Comparison of ENCODE assay signal across 19 mouse cellular contexts in the genomic region with DNA sequence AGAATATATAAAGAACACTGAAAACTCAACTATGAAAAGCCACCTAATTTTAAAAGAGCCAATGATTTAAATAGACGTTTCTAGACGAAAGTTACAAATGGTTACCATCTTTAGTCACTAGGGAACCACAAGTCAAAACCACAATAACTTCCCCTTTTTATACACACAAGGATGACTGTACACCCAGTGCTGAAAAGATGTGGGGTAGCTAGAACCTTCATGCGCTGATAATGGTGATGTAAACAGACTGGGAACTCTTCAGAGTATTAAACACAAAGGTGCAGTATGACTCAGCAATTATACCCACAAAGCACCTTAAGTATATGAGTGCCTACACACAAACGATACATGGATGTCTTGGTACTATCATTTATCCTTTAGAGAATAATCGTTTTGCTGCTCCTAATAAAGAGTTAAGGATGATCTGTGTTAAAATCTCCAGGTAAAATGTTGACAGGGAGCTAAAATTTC. TPM values are rescaled to one million over a fixed set of nuclear protein-coding genes. Genes with fewer than 3 reads are reported as not detected.
DNase-seq lines count a peak whose midpoint lies in the region; ATAC-seq and TF ChIP-seq lines count a peak whose summit lies in the region.
"Had no signal": no experiment of that assay in that cellular context is flagged by ENCODE, and none has a peak within 500 bp of the region (broad histone marks: within the 10 kb centered on the region; RNA-seq: fewer than 3 reads in every experiment).

No protein-coding gene starts in this region.

- no peak for ATAC-seq in embryonic facial prominence, embryonic 14.5 days (ENCODE audit: low read depth)
- peak; percentile 95 to 98 for ATAC-seq in hematopoietic stem cell, adult 5-6 weeks (replicated peaks in 1 of 2; ENCODE audit: insufficient read depth in 1 of 2, low FRiP score in 2 of 2, low TSS enrichment in 1 of 2, low read depth in 1 of 2, poor library complexity in 2 of 2, severe bottlenecking in 2 of 2)
- ATAC-seq in neutrophil, adult 5-6 weeks (ENCODE audit: extremely low read depth, insufficient number of reproducible peaks, low FRiP score, poor library complexity, severe bottlenecking): peak; percentile 98

- peaks cover 3% of the 10 kb centered on the region; the same call in 1 of the 2 replicates for H3K36me3 ChIP-seq in embryonic facial prominence, embryonic 14.5 days (ENCODE audit: control insufficient read depth, insufficient read depth, low read length)
- H3K36me3 ChIP-seq in embryonic facial prominence, embryonic 10.5 days (replicated peaks): no peaks in the 10 kb centered on the region
- peaks cover 0 to 16% of the 10 kb centered on the region in 2 experiments for H3K36me3 ChIP-seq in CH12.LX (replicated peaks in 1 of 2; ENCODE audit: control insufficient read depth in 1 of 2, insufficient read depth in 1 of 2, low read length in 1 of 2)
- H3K36me3 ChIP-seq: embryonic facial prominence, embryonic 12.5 days; forebrain, embryonic 10.5 days had no signal

- in situ Hi-C loops in CH12.LX (cut with MboI; ENCODE audit: low pct_ligation_motif_present, low pct_unique_long_range_greater_than_20kb, low sequenced_read_pairs): loop anchor here (25.0 kb wide), 1 partner anchor 259 kb away; a partner anchor contains a TSS

- no peaks in the 10 kb centered on the region for H3K4me1 ChIP-seq in embryonic facial prominence, embryonic 14.5 days (ENCODE audit: control insufficient read depth, insufficient read depth, low read length)
- H3K4me1 ChIP-seq in embryonic facial prominence, embryonic 10.5 days: no peaks in the 10 kb centered on the region
- peaks cover 0 to 23% of the 10 kb centered on the region in 2 experiments; a peak in 2 of 4 replicates for H3K4me1 ChIP-seq in CH12.LX (ENCODE audit: control insufficient read depth in 1 of 2, insufficient read depth in 2 of 2)
- H3K4me1 ChIP-seq: embryonic facial prominence, embryonic 12.5 days; forebrain, embryonic 10.5 days had no signal

- H3K9me3 ChIP-seq in embryonic facial prominence, embryonic 14.5 days (ENCODE audit: control insufficient read depth, low read length): no peaks in the 10 kb centered on the region
- H3K9me3 ChIP-seq in embryonic facial prominence, embryonic 10.5 days: no peaks in the 10 kb centered on the region
- no peaks in the 10 kb centered on the region for H3K9me3 ChIP-seq in CH12.LX (replicated peaks; ENCODE audit: low read length)
- H3K9me3 ChIP-seq: embryonic facial prominence, embryonic 12.5 days; forebrain, embryonic 10.5 days had no signal

- TF ChIP-seq RAD21 in CH12.LX (IDR thresholded peaks at IDR 0.05; ENCODE audit: low read depth, low read length): no peak; the same call in none of the 2 replicates

- intact Hi-C loops in left cerebral cortex, postnatal 10 days (cut with DNase I): no loop called here
- intact Hi-C loops in left cerebral cortex, postnatal 14 days (cut with DNase I): no loop called here

- H3K27ac ChIP-seq in embryonic facial prominence, embryonic 14.5 days (replicated peaks; ENCODE audit: low read depth, low read length): no peak overlapping the region
- no peak overlapping the region for H3K27ac ChIP-seq in embryonic facial prominence, embryonic 10.5 days (replicated peaks)
- H3K27ac ChIP-seq in CH12.LX (ENCODE audit: insufficient read depth, low read depth): no peak overlapping the region
- H3K27ac ChIP-seq: embryonic facial prominence, embryonic 12.5 days; forebrain, embryonic 10.5 days; hindbrain, embryonic 14.5 days; layer of hippocampus, adult 2 months; left cerebral cortex, adult 2 months had no signal

- H3K4me2 ChIP-seq in embryonic facial prominence, embryonic 14.5 days (ENCODE audit: low read depth, low read length): no peak overlapping the region
- H3K4me2 ChIP-seq in CH12.LX (ENCODE audit: insufficient read depth, low read depth, poor library complexity, severe bottlenecking): peak overlapping the region; percentile 29; the same call in 1 of the 2 replicates
- H3K4me2 ChIP-seq: embryonic facial prominence, embryonic 12.5 days; hindbrain, embryonic 14.5 days; lung, embryonic 14.5 days had no signal

- TF ChIP-seq POLR2A in CH12.LX (IDR thresholded peaks at IDR 0.05; ENCODE audit: low read depth, low read length): no peak

- no peak overlapping the region for H3K4me3 ChIP-seq in embryonic facial prominence, embryonic 14.5 days (ENCODE audit: low read depth, low read length)
- H3K4me3 ChIP-seq in embryonic facial prominence, embryonic 10.5 days: no peak overlapping the region
- H3K4me3 ChIP-seq in CH12.LX (replicated peaks in 1 of 3; ENCODE audit: low read depth in 2 of 3, low read length in 2 of 3, poor library complexity in 1 of 3): no peak overlapping the region
- H3K4me3 ChIP-seq: embryonic facial prominence, embryonic 12.5 days; forebrain, embryonic 10.5 days; layer of hippocampus, adult 2 months; left cerebral cortex, adult 2 months had no signal

- TF ChIP-seq EP300 in CH12.LX (IDR thresholded peaks at IDR 0.05; ENCODE audit: low read length): peak; percentile 96

- no peaks in the 10 kb centered on the region for H3K79me2 ChIP-seq in CH12.LX (replicated peaks; ENCODE audit: control insufficient read depth, extremely low read depth, insufficient read depth, poor library complexity, severe bottlenecking)

- no peak overlapping the region for H3K9ac ChIP-seq in embryonic facial prominence, embryonic 14.5 days (ENCODE audit: low read depth, low read length)
- H3K9ac ChIP-seq in CH12.LX (ENCODE audit: insufficient read depth, low read depth): no peak overlapping the region
- H3K9ac ChIP-seq: embryonic facial prominence, embryonic 12.5 days; hindbrain, embryonic 14.5 days; lung, embryonic 14.5 days had no signal

- no peak for TF ChIP-seq CTCF in CH12.LX (conservative IDR thresholded peaks at IDR 0.05 in 1 of 2, IDR thresholded peaks at IDR 0.05 in 1 of 2; ENCODE audit: low read depth in 2 of 2, low read length in 2 of 2)

- peak; percentile 3 for DNase-seq in embryonic facial prominence, embryonic 14.5 days (ENCODE audit: low spot score)
- no peak for DNase-seq in embryonic facial prominence, embryonic 10.5 days (ENCODE audit: low spot score)
- DNase-seq in CH12.LX (ENCODE audit: extremely low read depth): peak; percentile 94
- no peak for DNase-seq in kidney, adult 8-10 months
- DNase-seq in left cerebral cortex, postnatal 10 days (ENCODE audit: extremely low spot score in 1 of 2, low spot score in 2 of 2): no peak
- DNase-seq in left cerebral cortex, postnatal 14 days (ENCODE audit: low spot score in 2 of 2): no peak
- DNase-seq: adrenal gland, postnatal 10 days; cerebellum, postnatal 14 days; liver; lung, embryonic 14.5 days; thymus, adult 2 months had no signal

- WGBS in embryonic facial prominence, embryonic 14.5 days: 84% methylated on average over 5 of the region's 5 CpGs
- WGBS in embryonic facial prominence, embryonic 10.5 days: 90% methylated on average over 5 of the region's 5 CpGs

- dilution Hi-C loops in CH12.LX (cut with MboI; ENCODE audit: extremely low pct_ligation_motif_present, extremely low pct_unique_long_range_greater_than_20kb, low sequenced_read_pairs): no loop called here

- H3K27me3 ChIP-seq in embryonic facial prominence, embryonic 14.5 days (replicated peaks; ENCODE audit: control insufficient read depth, insufficient read depth, low read length): no peaks in the 10 kb centered on the region
- no peaks in the 10 kb centered on the region for H3K27me3 ChIP-seq in embryonic facial prominence, embryonic 10.5 days (replicated peaks; ENCODE audit: low read depth, poor library complexity, severe bottlenecking)
- H3K27me3 ChIP-seq in CH12.LX (replicated peaks): no peaks in the 10 kb centered on the region
- H3K27me3 ChIP-seq: embryonic facial prominence, embryonic 12.5 days had no signal

TF ChIP-seq in CH12.LX, 34 proteins besides CTCF, POLR2A, EP300 and RAD21 (continues in another document):
- TF ChIP-seq POLR2AphosphoS2 (IDR thresholded peaks at IDR 0.05; ENCODE audit: low read depth, low read length): no peak
- peak; percentile 93 for TF ChIP-seq ETS1 (conservative IDR thresholded peaks at IDR 0.05; ENCODE audit: low read depth, low read length)
- peak; percentile 27; the same call in 1 of the 2 replicates for TF ChIP-seq HCFC1 (IDR thresholded peaks at IDR 0.05; ENCODE audit: low read depth, low read length)
- peak; percentile 91 for TF ChIP-seq SIN3A (IDR thresholded peaks at IDR 0.05; ENCODE audit: low read length)
- TF ChIP-seq PAX5 (IDR thresholded peaks at IDR 0.05; ENCODE audit: low read length): no peak
- no peak for TF ChIP-seq ZMIZ1 (IDR thresholded peaks at IDR 0.05; ENCODE audit: low read depth, low read length)

RNA-seq across cellular contexts. Expression of a gene that starts 10.5 kb away (rescaled TPM):
- polyA plus RNA-seq in embryonic facial prominence, embryonic 14.5 days (2014; fragmentation: Nextera tagmentation; extraction: Ambion mirVana): 0.07 TPM in 2 replicates
- 0.05 TPM in 1 of 2 replicates, not detected in the other for polyA plus RNA-seq in embryonic facial prominence, embryonic 10.5 days (2016; fragmentation: Nextera tagmentation; extraction: Ambion mirVana)
- 0.08 TPM in 2 replicates for total RNA-seq in CH12.LX (2012; rRNA removed)
- 0.09 and 0.18 TPM in 2 replicates for total RNA-seq in CH12.LX (2014; rRNA removed)
- 0.39 and 0.41 TPM in 2 replicates for polyA plus RNA-seq in CH12.LX (2012; ENCODE audit: insufficient read length, low read depth)
- total RNA-seq in hematopoietic stem cell, adult 5-6 weeks (2017): 0.88 TPM in 1 of 2 replicates, not detected in the other
- 0.74 and 1.7 TPM in 2 replicates for total RNA-seq in neutrophil, adult 5-6 weeks (2017)
- total RNA-seq in left cerebral cortex, postnatal 10 days (2021): under 1 TPM; 0.16 to 0.32 TPM
- total RNA-seq in left cerebral cortex, postnatal 14 days (2021): under 1 TPM; 0.11 to 0.66 TPM
- total RNA-seq: layer of hippocampus, adult 2 months had no signal
- polyA plus RNA-seq: C2C12; forebrain, embryonic 10.5 days; lung, embryonic 14.5 days had no signal

RNA-seq across cellular contexts. Expression of a gene that starts 18.7 kb away (rescaled TPM):
- 7.0 and 8.3 TPM in 2 replicates for polyA plus RNA-seq in embryonic facial prominence, embryonic 14.5 days (2014; fragmentation: Nextera tagmentation; extraction: Ambion mirVana)
- 10.9 and 16.2 TPM in 2 replicates for polyA plus RNA-seq in embryonic facial prominence, embryonic 10.5 days (2016; fragmentation: Nextera tagmentation; extraction: Ambion mirVana)
- total RNA-seq in CH12.LX (2012; rRNA removed) (17.4 and 19.3 TPM in 2 replicates), CH12.LX (2014; rRNA removed) (18.1 and 20.2 TPM in 2 replicates)
- 24.6 and 26.9 TPM in 2 replicates for polyA plus RNA-seq in CH12.LX (2012; ENCODE audit: insufficient read length, low read depth)
- total RNA-seq in hematopoietic stem cell, adult 5-6 weeks (2017): 14.4 and 15.1 TPM in 2 replicates
- total RNA-seq in neutrophil, adult 5-6 weeks (2017): 12.1 and 14.7 TPM in 2 replicates
- total RNA-seq in left cerebral cortex, postnatal 10 days (2021): 10 to 100 TPM; 17.6 to 22.1 TPM
- total RNA-seq in left cerebral cortex, postnatal 14 days (2021): 10 to 100 TPM; 18.6 to 19.2 TPM

RNA-seq across cellular contexts. Expression of a gene that starts 18.7 kb away (rescaled TPM):
- 9.9 and 14.1 TPM in 2 replicates for polyA plus RNA-seq in embryonic facial prominence, embryonic 14.5 days (2014; fragmentation: Nextera tagmentation; extraction: Ambion mirVana)
- polyA plus RNA-seq in embryonic facial prominence, embryonic 10.5 days (2016; fragmentation: Nextera tagmentation; extraction: Ambion mirVana): 14.4 and 14.8 TPM in 2 replicates
- total RNA-seq in CH12.LX (2012; rRNA removed) (10.0 and 10.1 TPM in 2 replicates), CH12.LX (2014; rRNA removed) (18.2 and 18.5 TPM in 2 replicates)
- polyA plus RNA-seq in CH12.LX (2012; ENCODE audit: insufficient read length, low read depth): 22.7 and 29.4 TPM in 2 replicates
- 20.9 and 33.3 TPM in 2 replicates for total RNA-seq in hematopoietic stem cell, adult 5-6 weeks (2017)
- total RNA-seq in neutrophil, adult 5-6 weeks (2017): 16.6 and 17.1 TPM in 2 replicates
- 1 to 10 TPM; 3.1 to 3.7 TPM for total RNA-seq in left cerebral cortex, postnatal 10 days (2021)
- 1 to 10 TPM; 4.0 to 6.0 TPM for total RNA-seq in left cerebral cortex, postnatal 14 days (2021)

Comparison
In these comparisons a context has a peak if more than half of its experiments do, and no peak if none do; other contexts are left out.
1. DNase-seq: peak in embryonic facial prominence, embryonic 14.5 days (single experiment) and CH12.LX (single experiment); none in embryonic facial prominence, embryonic 10.5 days (single experiment), kidney, adult 8-10 months (0 of 2), left cerebral cortex, postnatal 10 days (0 of 2) and left cerebral cortex, postnatal 14 days (0 of 2).